Mouse (Mus musculus) C2C12 (cell line): ENCODE measurements at regions not wholly inside any gene's neighbourhood (a gene's known extent, or its start where the extent isn't known, plus 50 kb on each side); places are given as distances from the start of the nearest gene placed in this dataset.

Experiments
- H3K27me3 ChIP-seq: one replicate; pipeline ENCODE4 v1.6.1; 2011; ENCODE audit not compliant: control insufficient read depth, insufficient read depth, insufficient read length
- H3K36me3 ChIP-seq: one replicate; pipeline ENCODE4 v1.6.1; 2011; ENCODE audit not compliant: control insufficient read depth, insufficient read depth
- H3K4me3 ChIP-seq: one replicate; pipeline ENCODE4 v1.5.1; 2011; ENCODE audit warnings: mild to moderate bottlenecking, control low read depth; ENCODE audit not compliant: poor library complexity, insufficient read depth, severe bottlenecking
- H3K79me2 ChIP-seq: one replicate; pipeline ENCODE4 v1.6.1; 2011; ENCODE audit not compliant: control insufficient read depth, insufficient read depth
- H3K79me3 ChIP-seq: one replicate; pipeline ENCODE4 v1.6.1; 2011; ENCODE audit warnings: low read depth, control low read depth
- H3ac ChIP-seq: one replicate; pipeline ENCODE3; 2011; ENCODE audit warnings: low read depth; ENCODE audit not compliant: control insufficient read depth, insufficient read length
- CEBPB ChIP-seq: IDR thresholded peaks from one replicate; pipeline ENCODE4 v1.6.1; 2011; ENCODE audit warnings: low read depth, mild to moderate bottlenecking, control low read depth, moderate library complexity
- CTCF ChIP-seq: IDR thresholded peaks from one replicate; pipeline ENCODE4 v1.5.1; 2011; ENCODE audit not compliant: control insufficient read depth, insufficient read depth, insufficient read length
- FOSL1 ChIP-seq: IDR thresholded peaks from one replicate; pipeline ENCODE4 v1.8.0; 2011; ENCODE audit warnings: mild to moderate bottlenecking, low read length; ENCODE audit not compliant: poor library complexity, insufficient read depth, severe bottlenecking
- MAX ChIP-seq: IDR thresholded peaks from one replicate; pipeline ENCODE4 v1.6.1; 2011; ENCODE audit warnings: mild to moderate bottlenecking, control low read depth
- MYOD1 ChIP-seq: IDR thresholded peaks from one replicate; pipeline ENCODE4 v1.6.1; 2011; ENCODE audit warnings: low read depth; ENCODE audit not compliant: control insufficient read depth, insufficient read length
- MYOG ChIP-seq: IDR thresholded peaks from one replicate; pipeline ENCODE4 v1.6.1; 2011; ENCODE audit not compliant: control insufficient read depth, insufficient read length; ENCODE audit errors: extremely low read depth
- USF1 ChIP-seq: IDR thresholded peaks from one replicate; pipeline ENCODE4 v1.6.1; 2011; ENCODE audit warnings: low read depth, mild to moderate bottlenecking, control low read depth, moderate library complexity

DNA sequence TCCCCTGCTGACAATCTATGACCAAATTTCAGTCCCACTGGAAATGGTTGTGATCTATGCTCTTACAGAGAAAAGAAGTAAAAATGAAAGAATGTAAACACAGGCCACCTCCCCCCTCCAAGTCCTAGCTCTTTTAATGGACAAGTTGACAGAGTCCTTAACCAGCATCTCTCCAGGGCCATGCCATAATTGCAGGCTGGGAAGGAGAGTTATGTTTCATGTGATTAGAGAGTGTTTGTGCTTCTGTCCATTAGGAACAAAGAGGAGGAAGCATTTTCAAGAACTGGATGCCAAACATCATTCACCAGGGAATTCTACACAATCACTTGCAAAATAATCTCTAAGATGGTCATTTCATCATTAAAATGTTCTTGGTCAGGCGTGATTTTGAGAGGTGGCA lies 109.7 kb upstream of the Plxna2 start:
- Histone ChIP-seq H3K79me3 (no peaks in the 10 kb centered on the region), H3ac (no peak overlapping the region), H3K36me3 (no peaks in the 10 kb centered on the region), H3K4me3 (no peak overlapping the region), H3K27me3 (no peaks in the 10 kb centered on the region), H3K79me2 (no peaks in the 10 kb centered on the region)
- TF ChIP-seq FOSL1 = no peak
- TF ChIP-seq CTCF = no peak
- no peak for TF ChIP-seq CEBPB
- no peak for TF ChIP-seq MAX
- TF ChIP-seq MYOG = no peak
- no peak for TF ChIP-seq MYOD1
- no peak for TF ChIP-seq USF1

DNA sequence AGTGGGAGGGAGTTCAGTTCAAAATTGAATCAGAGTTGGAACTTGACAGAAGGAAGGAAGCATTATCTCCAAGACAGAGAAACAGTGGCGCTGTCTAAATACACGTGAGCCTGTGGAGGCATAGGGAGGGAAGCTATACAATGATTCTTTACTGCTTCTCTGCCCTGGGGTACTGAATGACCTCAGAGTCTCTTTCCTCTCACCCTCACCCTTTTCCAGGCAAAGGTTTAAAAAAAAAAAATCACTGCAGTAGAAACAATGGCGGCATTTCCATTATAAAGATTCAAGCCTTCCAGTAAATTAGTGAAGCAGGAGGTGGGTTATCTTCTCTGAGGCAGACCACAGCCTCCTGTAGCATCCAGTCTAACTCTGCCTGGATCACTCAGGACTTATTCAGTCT lies 112.2 kb upstream of the Plxna2 start:
- no peaks in the 10 kb centered on the region for H3K36me3 ChIP-seq
- H3K79me3 ChIP-seq = no peaks in the 10 kb centered on the region
- no peak overlapping the region for H3ac ChIP-seq
- H3K4me3 ChIP-seq = no peak overlapping the region
- no peaks in the 10 kb centered on the region for H3K79me2 ChIP-seq
- H3K27me3 ChIP-seq = no peaks in the 10 kb centered on the region
- TF ChIP-seq CTCF (no peak), MYOG (no peak), MAX (no peak), USF1 (no peak), MYOD1 (no peak), CEBPB (no peak), FOSL1 (no peak)

DNA sequence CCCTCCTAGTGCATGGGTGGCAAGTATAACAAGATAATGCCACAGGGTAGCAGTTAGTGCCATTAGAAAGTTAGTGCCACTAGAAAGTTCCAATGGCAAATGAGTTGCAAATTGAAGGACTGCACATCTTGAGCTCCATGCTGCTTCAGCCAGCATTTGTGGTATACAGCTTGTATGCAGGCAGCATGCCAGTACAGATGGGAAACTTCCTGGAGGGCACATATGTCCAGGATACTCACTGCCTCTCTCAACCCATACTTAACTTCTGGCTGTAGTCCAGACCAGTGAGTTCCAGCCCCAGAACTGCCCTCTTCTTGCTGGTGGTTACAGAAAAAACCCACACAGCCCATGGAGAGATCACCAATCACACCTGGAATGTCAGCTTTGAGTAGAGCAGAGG lies 113.8 kb upstream of the Plxna2 start:
- TF ChIP-seq FOSL1 = no peak
- TF ChIP-seq MAX = no peak
- H3K36me3 ChIP-seq = no peaks in the 10 kb centered on the region
- no peaks in the 10 kb centered on the region for H3K27me3 ChIP-seq
- no peaks in the 10 kb centered on the region for H3K79me3 ChIP-seq
- H3ac ChIP-seq = no peak overlapping the region
- H3K4me3 ChIP-seq = no peak overlapping the region
- no peaks in the 10 kb centered on the region for H3K79me2 ChIP-seq

DNA sequence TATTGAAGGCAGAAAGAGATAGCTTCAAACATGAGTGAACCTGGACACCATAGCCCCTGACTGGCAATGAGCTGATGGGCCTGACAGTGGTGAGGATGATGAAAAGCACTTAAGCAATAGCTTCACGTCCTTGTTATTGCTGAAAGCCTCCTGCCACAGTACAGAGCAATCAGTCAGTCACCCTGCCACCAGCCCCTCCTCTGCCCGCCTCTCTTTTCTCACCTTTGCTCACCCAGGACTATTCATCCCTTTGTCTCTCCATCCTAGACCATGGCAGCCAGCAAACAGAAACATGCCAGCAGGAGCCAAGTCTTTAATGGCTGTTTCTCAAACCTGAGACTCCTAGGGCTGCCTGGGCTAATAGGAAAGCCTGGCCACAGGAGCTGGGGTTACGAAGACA lies 114.5 kb upstream of the Plxna2 start:
- Histone ChIP-seq H3K79me2 (no peaks in the 10 kb centered on the region), H3K36me3 (no peaks in the 10 kb centered on the region), H3K79me3 (no peaks in the 10 kb centered on the region), H3K4me3 (no peak overlapping the region), H3ac (no peak overlapping the region), H3K27me3 (no peaks in the 10 kb centered on the region)
- TF ChIP-seq USF1 = no peak
- no peak for TF ChIP-seq CEBPB
- TF ChIP-seq MYOG = no peak
- TF ChIP-seq MYOD1 = no peak
- TF ChIP-seq CTCF = no peak
- TF ChIP-seq FOSL1 = no peak
- no peak for TF ChIP-seq MAX

DNA sequence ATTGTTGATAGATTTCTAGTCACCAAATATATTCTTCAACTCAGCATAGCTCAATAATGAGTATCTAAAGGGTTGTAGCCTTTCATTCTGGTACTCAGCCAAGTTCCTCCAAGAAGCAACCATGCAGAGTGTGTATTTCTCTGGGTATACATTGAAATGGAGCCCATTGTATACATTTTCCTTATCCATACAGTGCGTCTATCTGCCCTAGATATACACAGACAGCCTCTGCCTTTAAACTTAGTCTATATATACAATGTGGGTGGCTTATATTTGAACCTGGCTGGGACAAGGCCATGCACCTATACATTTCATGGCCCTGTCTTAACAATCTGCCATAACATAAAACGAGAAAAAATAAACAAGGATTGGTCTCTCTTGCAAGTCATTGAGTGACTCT lies 121.6 kb upstream of the Plxna2 start:
- TF ChIP-seq MYOD1 = no peak
- TF ChIP-seq USF1 = no peak
- TF ChIP-seq CTCF = no peak
- no peak for TF ChIP-seq CEBPB
- no peak for TF ChIP-seq MAX
- no peak for TF ChIP-seq MYOG
- TF ChIP-seq FOSL1 = no peak
- Histone ChIP-seq H3K27me3 (no peaks in the 10 kb centered on the region), H3ac (no peak overlapping the region), H3K79me3 (no peaks in the 10 kb centered on the region), H3K4me3 (no peak overlapping the region), H3K36me3 (no peaks in the 10 kb centered on the region), H3K79me2 (no peaks in the 10 kb centered on the region)

DNA sequence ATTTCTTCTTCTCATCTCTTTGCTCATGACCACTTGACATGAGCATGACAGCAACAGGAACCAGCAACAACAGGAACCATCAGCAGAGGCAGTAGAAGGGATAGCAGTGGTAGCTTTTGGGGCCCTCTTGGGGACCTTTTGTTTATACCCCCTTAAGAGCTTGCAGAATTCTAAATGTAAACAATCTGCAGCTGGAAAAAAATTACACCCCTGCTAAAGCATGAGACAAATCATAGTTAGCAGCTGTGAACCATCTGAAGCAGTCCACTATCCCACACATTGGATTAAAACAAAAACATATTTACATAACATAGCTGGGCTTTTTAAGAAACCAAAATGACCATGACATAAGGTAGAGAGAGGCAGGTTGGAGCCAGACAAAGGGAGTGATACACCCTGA lies 126.9 kb upstream of the Plxna2 start:
- no peak overlapping the region for H3ac ChIP-seq
- H3K79me3 ChIP-seq = no peaks in the 10 kb centered on the region
- H3K36me3 ChIP-seq = no peaks in the 10 kb centered on the region
- H3K79me2 ChIP-seq = no peaks in the 10 kb centered on the region
- TF ChIP-seq MAX (no peak), MYOG (no peak), MYOD1 (no peak), USF1 (no peak), CTCF (no peak), FOSL1 (no peak), CEBPB (no peak)
- H3K4me3 ChIP-seq = no peak overlapping the region
- H3K27me3 ChIP-seq = no peaks in the 10 kb centered on the region
